Mouse (Mus musculus): Measurements from ENCODE around the gene Ankrd13d. TPM values are rescaled to one million over a fixed set of nuclear protein-coding genes. Genes with fewer than 3 reads are reported as not detected.

Gene Ankrd13d
- polyA plus RNA-seq, 1 experiment from 2014 or later: 11.9 TPM

GRCm38 (mm10) chr19:4279487-4279886 is 3.5 kb downstream of the Ankrd13d start:
- H3K27ac ChIP-seq (ENCODE audit: low read length): no peak overlapping the region
- H3K9ac ChIP-seq (ENCODE audit: low read length): no peak overlapping the region
- H3K9me3 ChIP-seq (replicated peaks; ENCODE audit: control insufficient read depth, low read length): peaks cover 7% of the 10 kb centered on the region; the same call in 1 of the 2 replicates
- ATAC-seq (ENCODE audit: insufficient read depth, low FRiP score): no peak
- no peak overlapping the region for H3K4me3 ChIP-seq (replicated peaks; ENCODE audit: low read length)
- H3K4me1 ChIP-seq (ENCODE audit: control insufficient read depth, insufficient read depth, low read length): 0 out of 2 replicates have a peak, but pooled peaks cover 4% of the 10 kb centered on the region
- peaks cover 5% of the 10 kb centered on the region; the same call in 1 of the 2 replicates for H3K36me3 ChIP-seq (ENCODE audit: control insufficient read depth, insufficient read depth, low read length)
- no peaks in the 10 kb centered on the region for H3K27me3 ChIP-seq (ENCODE audit: control insufficient read depth, insufficient read depth, low read length)
- 98% methylated on average over 1 of the region's 1 CpGs for WGBS
- H3K4me2 ChIP-seq (ENCODE audit: low read depth, low read length): no peak overlapping the region

GRCm38 (mm10) chr19:4270972-4271371 is 12.0 kb downstream of the Ankrd13d start:
- Histone ChIP-seq H3K27me3 (ENCODE audit: control insufficient read depth, insufficient read depth, low read length) (no peaks in the 10 kb centered on the region), H3K4me2 (ENCODE audit: low read depth, low read length) (no peak overlapping the region), H3K9ac (ENCODE audit: low read length) (no peak overlapping the region), H3K4me1 (ENCODE audit: control insufficient read depth, insufficient read depth, low read length) (0 out of 2 replicates have a peak, but pooled peaks cover 3% of the 10 kb centered on the region), H3K36me3 (ENCODE audit: control insufficient read depth, insufficient read depth, low read length) (no peaks in the 10 kb centered on the region), H3K9me3 (replicated peaks; ENCODE audit: control insufficient read depth, low read length) (peaks cover 2% of the 10 kb centered on the region; the same call in 1 of the 2 replicates), H3K27ac (ENCODE audit: low read length) (no peak overlapping the region), H3K4me3 (replicated peaks; ENCODE audit: low read length) (no peak overlapping the region)
- no peak for ATAC-seq (ENCODE audit: insufficient read depth, low FRiP score)
- 94% methylated on average over 11 of the region's 11 CpGs for WGBS

DNA sequence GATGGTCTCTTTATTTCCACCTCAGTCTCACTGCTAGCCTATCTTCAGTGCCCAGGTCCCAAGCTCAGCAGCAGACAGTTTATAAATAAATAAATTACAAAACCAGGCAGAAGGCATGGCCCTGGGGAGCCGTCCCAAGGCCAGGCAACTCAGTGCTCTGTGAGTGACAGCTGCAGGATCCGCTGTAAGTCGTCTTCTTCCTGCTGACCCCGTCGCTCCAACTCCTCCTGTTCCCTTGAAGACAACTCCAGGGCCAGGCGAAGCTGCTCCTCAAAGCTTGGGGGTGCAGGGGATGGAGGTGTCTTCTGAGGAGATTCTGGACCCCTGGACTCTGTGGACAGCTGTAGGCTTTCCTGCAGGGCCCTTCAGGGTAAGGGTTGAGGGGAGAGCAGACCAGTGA is 12.8 kb downstream of the Ankrd13d start:
- Histone ChIP-seq H3K9ac (ENCODE audit: low read length) (no peak overlapping the region), H3K4me1 (ENCODE audit: control insufficient read depth, insufficient read depth, low read length) (0 out of 2 replicates have a peak, but pooled peaks cover 3% of the 10 kb centered on the region), H3K27me3 (ENCODE audit: control insufficient read depth, insufficient read depth, low read length) (no peaks in the 10 kb centered on the region), H3K4me2 (ENCODE audit: low read depth, low read length) (no peak overlapping the region), H3K36me3 (ENCODE audit: control insufficient read depth, insufficient read depth, low read length) (no peaks in the 10 kb centered on the region), H3K27ac (ENCODE audit: low read length) (no peak overlapping the region), H3K9me3 (replicated peaks; ENCODE audit: control insufficient read depth, low read length) (no peaks in the 10 kb centered on the region), H3K4me3 (replicated peaks; ENCODE audit: low read length) (no peak overlapping the region)
- 74% methylated on average over 6 of the region's 6 CpGs for WGBS
- ATAC-seq (ENCODE audit: insufficient read depth, low FRiP score): no peak

GRCm38 (mm10) chr19:4268566-4269361 is 14.2 kb downstream of the Ankrd13d start, which contains the start of gene Ssh3:
Gene Ssh3, minus strand, starts transcription at chr19:4269180.
- peak within 1 kb of the TSS; percentile 79 for H3K27ac ChIP-seq (ENCODE audit: low read length)
- ATAC-seq (ENCODE audit: insufficient read depth, low FRiP score): peak; percentile 93
- WGBS: 6% methylated on average over 46 of the region's 46 CpGs

DNA sequence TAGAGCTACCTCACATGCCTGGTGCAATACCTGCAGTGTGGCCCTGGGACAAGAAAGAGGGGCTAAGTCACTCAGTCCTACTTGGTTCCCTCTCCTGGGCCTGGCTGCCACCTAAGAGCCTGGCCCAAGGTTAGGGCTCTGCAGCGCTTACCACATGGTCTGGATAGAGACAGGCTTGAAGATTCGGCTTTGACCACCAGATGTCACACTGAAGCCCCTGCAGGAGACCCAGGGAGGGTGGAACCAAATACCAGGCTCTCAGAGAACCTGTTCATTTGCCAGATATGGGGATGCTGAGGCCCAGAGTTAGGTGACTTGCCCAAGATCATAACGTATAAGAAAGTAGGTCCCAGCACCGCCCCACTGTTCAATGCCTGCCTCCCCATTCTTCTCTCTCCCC is 17.0 kb downstream of the Ankrd13d start:
- H3K9me3 ChIP-seq (replicated peaks; ENCODE audit: control insufficient read depth, low read length): no peaks in the 10 kb centered on the region
- H3K36me3 ChIP-seq (ENCODE audit: control insufficient read depth, insufficient read depth, low read length): no peaks in the 10 kb centered on the region
- no peaks in the 10 kb centered on the region for H3K27me3 ChIP-seq (ENCODE audit: control insufficient read depth, insufficient read depth, low read length)
- 62% methylated on average over 4 of the region's 4 CpGs for WGBS
- no peak overlapping the region for H3K27ac ChIP-seq (ENCODE audit: low read length)
- H3K4me3 ChIP-seq (replicated peaks; ENCODE audit: low read length): no peak overlapping the region
- no peak overlapping the region for H3K4me2 ChIP-seq (ENCODE audit: low read depth, low read length)
- H3K4me1 ChIP-seq (ENCODE audit: control insufficient read depth, insufficient read depth, low read length): peaks cover 14% of the 10 kb centered on the region; the same call in 1 of the 2 replicates
- no peak for ATAC-seq (ENCODE audit: insufficient read depth, low FRiP score)
- H3K9ac ChIP-seq (ENCODE audit: low read length): no peak overlapping the region

More at GRCm38 (mm10) chr19:4268566-4269361, 14.2 kb downstream of the Ankrd13d start, which contains the start of gene Ssh3:
- H3K4me2 ChIP-seq (ENCODE audit: low read depth, low read length): peak within 1 kb of the TSS; percentile 61
- peaks cover 7% of the 10 kb centered on the region; the same call in 1 of the 2 replicates for H3K4me1 ChIP-seq (ENCODE audit: control insufficient read depth, insufficient read depth, low read length)
- H3K27me3 ChIP-seq (ENCODE audit: control insufficient read depth, insufficient read depth, low read length): no peaks in the 10 kb centered on the region
- H3K9ac ChIP-seq (ENCODE audit: low read length): peak within 1 kb of the TSS; percentile 79
- H3K4me3 ChIP-seq (replicated peaks; ENCODE audit: low read length): peak within 1 kb of the TSS; percentile 61
- H3K9me3 ChIP-seq (replicated peaks; ENCODE audit: control insufficient read depth, low read length): no peaks in the 10 kb centered on the region
- H3K36me3 ChIP-seq (ENCODE audit: control insufficient read depth, insufficient read depth, low read length): no peaks in the 10 kb centered on the region

GRCm38 (mm10) chr19:4264171-4264780 is 18.7 kb downstream of the Ankrd13d start:
- Histone ChIP-seq H3K4me2 (ENCODE audit: low read depth, low read length) (no peak overlapping the region), H3K36me3 (ENCODE audit: control insufficient read depth, insufficient read depth, low read length) (no peaks in the 10 kb centered on the region), H3K27ac (ENCODE audit: low read length) (no peak overlapping the region), H3K4me3 (replicated peaks; ENCODE audit: low read length) (no peak overlapping the region), H3K4me1 (ENCODE audit: control insufficient read depth, insufficient read depth, low read length) (peaks cover 14% of the 10 kb centered on the region; the same call in 1 of the 2 replicates), H3K9me3 (replicated peaks; ENCODE audit: control insufficient read depth, low read length) (no peaks in the 10 kb centered on the region), H3K27me3 (ENCODE audit: control insufficient read depth, insufficient read depth, low read length) (no peaks in the 10 kb centered on the region), H3K9ac (ENCODE audit: low read length) (no peak overlapping the region)
- no peak for ATAC-seq (ENCODE audit: insufficient read depth, low FRiP score)
- WGBS: 93% methylated on average over 6 of the region's 6 CpGs

DNA sequence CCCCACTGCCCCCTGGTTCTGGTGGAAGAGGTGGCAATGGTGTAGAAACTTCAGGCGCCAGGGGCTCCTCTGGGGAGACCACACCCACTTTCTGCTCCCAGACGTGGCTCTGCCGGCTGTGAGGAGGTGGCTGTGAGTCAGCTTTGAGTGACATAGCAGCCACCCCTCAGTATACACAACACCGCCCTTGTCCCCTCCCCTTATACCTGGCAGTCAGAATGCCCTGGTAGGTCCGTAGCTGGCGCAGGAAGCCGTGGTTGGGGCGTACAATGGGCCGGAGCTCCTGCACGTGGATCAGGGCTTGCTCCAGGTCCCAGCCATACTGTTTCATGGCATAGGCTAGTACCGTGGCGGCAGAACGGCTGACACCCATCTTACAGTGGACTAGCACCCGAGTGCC is 19.2 kb downstream of the Ankrd13d start:
- H3K9ac ChIP-seq (ENCODE audit: low read length): no peak overlapping the region
- no peaks in the 10 kb centered on the region for H3K9me3 ChIP-seq (replicated peaks; ENCODE audit: control insufficient read depth, low read length)
- no peak overlapping the region for H3K27ac ChIP-seq (ENCODE audit: low read length)
- peak; percentile 88 for ATAC-seq (ENCODE audit: insufficient read depth, low FRiP score)
- H3K4me1 ChIP-seq (ENCODE audit: control insufficient read depth, insufficient read depth, low read length): peaks cover 14% of the 10 kb centered on the region; the same call in 1 of the 2 replicates
- no peak overlapping the region for H3K4me3 ChIP-seq (replicated peaks; ENCODE audit: low read length)
- H3K4me2 ChIP-seq (ENCODE audit: low read depth, low read length): no peak overlapping the region
- WGBS: 51% methylated on average over 14 of the region's 14 CpGs
- no peaks in the 10 kb centered on the region for H3K36me3 ChIP-seq (ENCODE audit: control insufficient read depth, insufficient read depth, low read length)
- H3K27me3 ChIP-seq (ENCODE audit: control insufficient read depth, insufficient read depth, low read length): no peaks in the 10 kb centered on the region

DNA sequence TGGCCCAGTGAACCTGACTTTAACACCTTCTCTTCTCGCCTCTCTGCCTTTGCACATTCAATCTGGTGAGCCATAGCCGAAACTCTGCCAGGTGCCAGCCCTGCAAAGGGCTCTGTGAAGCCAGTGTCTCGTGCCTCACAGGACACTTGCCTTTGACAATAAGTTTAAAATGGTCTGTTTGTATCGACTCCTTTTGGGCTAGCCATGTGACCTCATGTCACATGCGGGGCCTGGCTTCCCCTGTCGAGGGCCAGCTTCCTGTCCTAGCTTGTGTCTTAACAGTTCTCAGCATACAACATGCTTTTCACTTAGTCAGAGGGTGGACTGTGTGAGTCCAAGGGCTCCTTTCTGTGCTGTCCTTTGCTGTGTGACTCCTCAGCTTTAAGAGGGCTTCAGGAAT is 20.2 kb downstream of the Ankrd13d start:
- Histone ChIP-seq H3K9me3 (replicated peaks; ENCODE audit: control insufficient read depth, low read length) (no peaks in the 10 kb centered on the region), H3K4me2 (ENCODE audit: low read depth, low read length) (no peak overlapping the region), H3K27ac (ENCODE audit: low read length) (no peak overlapping the region), H3K27me3 (ENCODE audit: control insufficient read depth, insufficient read depth, low read length) (no peaks in the 10 kb centered on the region), H3K4me3 (replicated peaks; ENCODE audit: low read length) (no peak overlapping the region), H3K4me1 (ENCODE audit: control insufficient read depth, insufficient read depth, low read length) (peaks cover 12% of the 10 kb centered on the region; the same call in 1 of the 2 replicates), H3K36me3 (ENCODE audit: control insufficient read depth, insufficient read depth, low read length) (no peaks in the 10 kb centered on the region), H3K9ac (ENCODE audit: low read length) (no peak overlapping the region)
- WGBS: 61% methylated on average over 6 of the region's 6 CpGs
- no peak for ATAC-seq (ENCODE audit: insufficient read depth, low FRiP score)
